Mouse (Mus musculus): ENCODE data around the gene Ak4. TPM values are rescaled to one million over a fixed set of nuclear protein-coding genes. Genes with fewer than 3 reads are reported as not detected.
"Not testable (repeated sequence)": the region's sequence is repeated elsewhere in the genome, so short reads cannot be mapped to it uniquely, and the experiment has no call there.

Gene Ak4
- polyA plus RNA-seq, 1 experiment from 2014 or later, result 9.2 TPM

- no peak for ATAC-seq
- H3K36me3 ChIP-seq (ENCODE audit: control insufficient read depth, insufficient read depth, low read length), result no peaks in the 10 kb centered on the region
- no peak overlapping the region for H3K4me3 ChIP-seq (ENCODE audit: low read depth, low read length)
- no peaks in the 10 kb centered on the region for H3K9me3 ChIP-seq (replicated peaks; ENCODE audit: control insufficient read depth, low read length, poor library complexity, severe bottlenecking)
- no peaks in the 10 kb centered on the region for H3K4me1 ChIP-seq (ENCODE audit: control insufficient read depth, insufficient read depth, low read length)
- no peaks in the 10 kb centered on the region for H3K27me3 ChIP-seq (ENCODE audit: control insufficient read depth, insufficient read depth, low read depth, low read length)
- 88% methylated on average over 8 of the region's 8 CpGs for WGBS
- H3K4me2 ChIP-seq (ENCODE audit: low read length), result no peak overlapping the region
- no peak overlapping the region for H3K9ac ChIP-seq (ENCODE audit: low read depth, low read length)
- no peak overlapping the region for H3K27ac ChIP-seq (ENCODE audit: low read length)
Measured at GRCm38 (mm10) chr4:101388246-101388645, 30.8 kb upstream of the Ak4 start.

- H3K9ac ChIP-seq (ENCODE audit: low read depth, low read length); H3K27me3 ChIP-seq (ENCODE audit: control insufficient read depth, insufficient read depth, low read depth, low read length); ATAC-seq; H3K36me3 ChIP-seq (ENCODE audit: control insufficient read depth, insufficient read depth, low read length); H3K4me3 ChIP-seq (ENCODE audit: low read depth, low read length); H3K9me3 ChIP-seq (replicated peaks; ENCODE audit: control insufficient read depth, low read length, poor library complexity, severe bottlenecking); H3K27ac ChIP-seq (ENCODE audit: low read length); H3K4me2 ChIP-seq (ENCODE audit: low read length); H3K4me1 ChIP-seq (ENCODE audit: control insufficient read depth, insufficient read depth, low read length): not testable (repeated sequence)
- 85% methylated on average over 6 of the region's 6 CpGs for WGBS
Measured at GRCm38 (mm10) chr4:101388656-101389055, 30.4 kb upstream of the Ak4 start.

GRCm38 (mm10) chr4:101392229-101392628, 26.8 kb upstream of the Ak4 start:
- ATAC-seq, result no peak
- no peaks in the 10 kb centered on the region for H3K4me1 ChIP-seq (ENCODE audit: control insufficient read depth, insufficient read depth, low read length)
- no peak overlapping the region for H3K4me3 ChIP-seq (ENCODE audit: low read depth, low read length)
- no peak overlapping the region for H3K27ac ChIP-seq (ENCODE audit: low read length)
- WGBS, result 39% methylated on average over 2 of the region's 2 CpGs
- no peaks in the 10 kb centered on the region for H3K36me3 ChIP-seq (ENCODE audit: control insufficient read depth, insufficient read depth, low read length)
- H3K9ac ChIP-seq (ENCODE audit: low read depth, low read length), result no peak overlapping the region
- H3K9me3 ChIP-seq (replicated peaks; ENCODE audit: control insufficient read depth, low read length, poor library complexity, severe bottlenecking), result no peaks in the 10 kb centered on the region
- no peaks in the 10 kb centered on the region for H3K27me3 ChIP-seq (ENCODE audit: control insufficient read depth, insufficient read depth, low read depth, low read length)
- no peak overlapping the region for H3K4me2 ChIP-seq (ENCODE audit: low read length)

GRCm38 (mm10) chr4:101393292-101393711, 25.8 kb upstream of the Ak4 start:
- H3K27me3 ChIP-seq (ENCODE audit: control insufficient read depth, insufficient read depth, low read depth, low read length), result no peaks in the 10 kb centered on the region
- no peak overlapping the region for H3K27ac ChIP-seq (ENCODE audit: low read length)
- 86% methylated on average over 5 of the region's 5 CpGs for WGBS
- no peaks in the 10 kb centered on the region for H3K36me3 ChIP-seq (ENCODE audit: control insufficient read depth, insufficient read depth, low read length)
- H3K9me3 ChIP-seq (replicated peaks; ENCODE audit: control insufficient read depth, low read length, poor library complexity, severe bottlenecking), result no peaks in the 10 kb centered on the region
- no peak overlapping the region for H3K4me2 ChIP-seq (ENCODE audit: low read length)
- no peak for ATAC-seq
- H3K9ac ChIP-seq (ENCODE audit: low read depth, low read length), result no peak overlapping the region
- no peak overlapping the region for H3K4me3 ChIP-seq (ENCODE audit: low read depth, low read length)
- H3K4me1 ChIP-seq (ENCODE audit: control insufficient read depth, insufficient read depth, low read length), result no peaks in the 10 kb centered on the region

GRCm38 (mm10) chr4:101395021-101395533, 24.0 kb upstream of the Ak4 start:
- H3K4me2 ChIP-seq (ENCODE audit: low read length), result no peak overlapping the region
- H3K4me1 ChIP-seq (ENCODE audit: control insufficient read depth, insufficient read depth, low read length), result no peaks in the 10 kb centered on the region
- H3K36me3 ChIP-seq (ENCODE audit: control insufficient read depth, insufficient read depth, low read length), result no peaks in the 10 kb centered on the region
- no peaks in the 10 kb centered on the region for H3K27me3 ChIP-seq (ENCODE audit: control insufficient read depth, insufficient read depth, low read depth, low read length)
- H3K27ac ChIP-seq (ENCODE audit: low read length), result no peak overlapping the region
- WGBS, result 84% methylated on average over 8 of the region's 8 CpGs
- H3K9ac ChIP-seq (ENCODE audit: low read depth, low read length), result no peak overlapping the region
- H3K4me3 ChIP-seq (ENCODE audit: low read depth, low read length), result no peak overlapping the region
- no peak for ATAC-seq
- H3K9me3 ChIP-seq (replicated peaks; ENCODE audit: control insufficient read depth, low read length, poor library complexity, severe bottlenecking), result no peaks in the 10 kb centered on the region

GRCm38 (mm10) chr4:101400025-101400594, 19.0 kb upstream of the Ak4 start:
- ATAC-seq, result no peak
- Histone ChIP-seq H3K4me2 (ENCODE audit: low read length) (no peak overlapping the region), H3K36me3 (ENCODE audit: control insufficient read depth, insufficient read depth, low read length) (no peaks in the 10 kb centered on the region), H3K9me3 (replicated peaks; ENCODE audit: control insufficient read depth, low read length, poor library complexity, severe bottlenecking) (no peaks in the 10 kb centered on the region), H3K27ac (ENCODE audit: low read length) (no peak overlapping the region), H3K4me3 (ENCODE audit: low read depth, low read length) (no peak overlapping the region), H3K27me3 (ENCODE audit: control insufficient read depth, insufficient read depth, low read depth, low read length) (no peaks in the 10 kb centered on the region), H3K9ac (ENCODE audit: low read depth, low read length) (no peak overlapping the region), H3K4me1 (ENCODE audit: control insufficient read depth, insufficient read depth, low read length) (no peaks in the 10 kb centered on the region)
- WGBS, result 81% methylated on average over 4 of the region's 4 CpGs

- Histone ChIP-seq H3K4me2 (ENCODE audit: low read length) (no peak overlapping the region), H3K4me3 (ENCODE audit: low read depth, low read length) (no peak overlapping the region), H3K4me1 (ENCODE audit: control insufficient read depth, insufficient read depth, low read length) (no peaks in the 10 kb centered on the region), H3K27me3 (ENCODE audit: control insufficient read depth, insufficient read depth, low read depth, low read length) (no peaks in the 10 kb centered on the region), H3K36me3 (ENCODE audit: control insufficient read depth, insufficient read depth, low read length) (no peaks in the 10 kb centered on the region), H3K9me3 (replicated peaks; ENCODE audit: control insufficient read depth, low read length, poor library complexity, severe bottlenecking) (no peaks in the 10 kb centered on the region), H3K9ac (ENCODE audit: low read depth, low read length) (no peak overlapping the region), H3K27ac (ENCODE audit: low read length) (no peak overlapping the region)
- no peak for ATAC-seq
- WGBS, result 83% methylated on average over 1 of the region's 1 CpGs
Measured at GRCm38 (mm10) chr4:101401945-101402344, 17.1 kb upstream of the Ak4 start.

- Histone ChIP-seq H3K9ac (ENCODE audit: low read depth, low read length) (no peak overlapping the region), H3K27ac (ENCODE audit: low read length) (no peak overlapping the region), H3K9me3 (replicated peaks; ENCODE audit: control insufficient read depth, low read length, poor library complexity, severe bottlenecking) (no peaks in the 10 kb centered on the region), H3K27me3 (ENCODE audit: control insufficient read depth, insufficient read depth, low read depth, low read length) (no peaks in the 10 kb centered on the region), H3K36me3 (ENCODE audit: control insufficient read depth, insufficient read depth, low read length) (no peaks in the 10 kb centered on the region), H3K4me3 (ENCODE audit: low read depth, low read length) (no peak overlapping the region), H3K4me1 (ENCODE audit: control insufficient read depth, insufficient read depth, low read length) (no peaks in the 10 kb centered on the region), H3K4me2 (ENCODE audit: low read length) (no peak overlapping the region)
- ATAC-seq, result no peak
- 76% methylated on average over 3 of the region's 3 CpGs for WGBS
Measured at GRCm38 (mm10) chr4:101404863-101405262, 14.2 kb upstream of the Ak4 start.

GRCm38 (mm10) chr4:101406411-101407196, 12.5 kb upstream of the Ak4 start:
- ATAC-seq, result no peak
- no peak overlapping the region for H3K4me2 ChIP-seq (ENCODE audit: low read length)
- H3K4me1 ChIP-seq (ENCODE audit: control insufficient read depth, insufficient read depth, low read length), result no peaks in the 10 kb centered on the region
- no peak overlapping the region for H3K27ac ChIP-seq (ENCODE audit: low read length)
- no peak overlapping the region for H3K4me3 ChIP-seq (ENCODE audit: low read depth, low read length)
- WGBS, result 98% methylated on average over 4 of the region's 4 CpGs
- H3K9me3 ChIP-seq (replicated peaks; ENCODE audit: control insufficient read depth, low read length, poor library complexity, severe bottlenecking), result no peaks in the 10 kb centered on the region
- no peak overlapping the region for H3K9ac ChIP-seq (ENCODE audit: low read depth, low read length)
- no peaks in the 10 kb centered on the region for H3K27me3 ChIP-seq (ENCODE audit: control insufficient read depth, insufficient read depth, low read depth, low read length)
- H3K36me3 ChIP-seq (ENCODE audit: control insufficient read depth, insufficient read depth, low read length), result no peaks in the 10 kb centered on the region

Data from midbrain, embryonic 16.5 days (tissue).